Mouse (Mus musculus) spleen, postnatal 4 days (tissue): ENCODE data around the gene Snrpd3.

Experiments
- DNase-seq, 2 experiments: peaks; one replicate each; pipeline ENCODE4 v3.0.0; 2022; ENCODE audit warnings: low spot score in 2 of 2

Gene Snrpd3

DNA sequence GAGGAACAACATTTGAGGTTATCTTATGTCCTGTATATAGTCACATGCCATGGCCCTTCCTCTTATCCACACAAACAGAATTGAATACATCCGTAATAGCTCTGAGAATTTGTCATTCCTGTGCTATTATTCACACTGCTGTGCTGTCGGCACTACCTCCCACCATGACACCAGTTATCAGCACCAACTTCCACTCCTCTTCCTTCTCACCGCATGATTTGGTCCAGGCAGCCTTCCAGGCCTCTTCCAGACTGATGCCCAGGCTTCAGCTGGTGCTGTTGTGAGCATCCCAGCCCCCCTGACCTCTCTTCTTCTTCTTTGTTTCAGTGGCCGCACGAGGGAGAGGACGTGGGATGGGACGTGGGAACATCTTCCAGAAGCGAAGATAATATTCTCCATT is 17.6 kb downstream of the Snrpd3 start:
- DNase-seq = peak in 1 of 2 experiments; percentile 52

GRCm38 (mm10) chr10:75535423-75535822 is 18.1 kb downstream of the Snrpd3 start:
- DNase-seq = peak in 1 of 2 experiments; percentile 22

- DNase-seq = peak in 1 of 2 experiments; percentile 43
Measured at GRCm38 (mm10) chr10:75536123-75536522, 18.8 kb downstream of the Snrpd3 start.

DNA sequence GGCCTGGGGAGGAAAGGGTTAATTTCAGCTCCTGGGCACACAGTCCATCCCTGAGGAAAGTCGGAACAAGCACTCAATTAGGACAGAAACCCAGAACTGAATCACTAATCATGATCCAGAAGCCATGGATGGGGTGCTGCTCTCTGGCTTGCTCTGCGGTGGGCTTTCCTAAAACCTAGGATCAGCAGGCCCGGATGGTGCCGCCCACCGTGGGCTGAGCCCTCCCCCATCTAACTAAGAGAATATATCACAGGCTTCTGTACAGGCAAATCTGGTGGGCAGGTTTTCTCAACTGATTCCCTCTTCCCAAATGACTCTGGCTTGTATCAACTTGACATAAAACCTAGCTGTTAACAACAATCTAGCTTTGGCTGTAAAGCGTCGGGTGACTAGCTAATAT is 30.6 kb downstream of the Snrpd3 start:
- DNase-seq = no peak

DNA sequence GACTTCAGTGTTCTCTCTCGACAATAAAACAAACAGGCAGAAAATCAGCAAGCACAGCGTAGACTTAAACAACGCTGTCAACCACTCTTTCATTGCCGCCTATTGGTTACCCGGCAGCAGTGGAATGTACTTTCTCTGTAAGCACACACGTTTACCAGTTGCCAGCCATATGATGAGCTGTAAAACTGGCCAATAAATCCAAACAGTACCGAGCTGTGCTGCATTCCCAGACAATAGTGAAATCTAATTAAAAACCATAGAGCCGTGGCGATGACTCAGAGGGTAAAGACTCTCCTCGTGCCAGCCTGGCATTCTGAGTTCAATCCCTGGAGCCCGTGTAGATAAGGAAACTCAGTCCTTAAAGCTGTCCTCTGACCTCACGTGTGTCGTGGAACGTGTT is 31.1 kb downstream of the Snrpd3 start:
- no peak for DNase-seq

DNA sequence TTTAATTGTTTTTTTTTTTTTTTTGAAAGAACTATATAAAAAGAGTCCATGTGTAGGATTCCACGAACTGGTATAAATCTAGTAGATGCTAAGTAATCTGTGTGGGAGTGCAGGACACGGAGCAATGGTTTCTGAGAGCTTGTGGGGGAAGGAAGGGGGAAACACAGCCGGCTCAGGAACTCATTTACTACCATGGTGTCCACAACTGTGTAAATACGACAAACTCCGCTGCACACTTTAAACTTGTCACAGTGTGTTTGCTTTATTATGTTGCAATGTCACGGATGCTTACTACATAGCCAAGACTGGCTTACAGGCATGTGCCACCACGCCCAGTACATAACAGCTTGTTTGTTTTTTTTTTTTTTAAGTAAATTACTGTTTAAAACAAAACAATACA is 32.5 kb downstream of the Snrpd3 start:
- DNase-seq = no peak

GRCm38 (mm10) chr10:75551175-75551574 is 33.8 kb downstream of the Snrpd3 start:
- no peak for DNase-seq

DNA sequence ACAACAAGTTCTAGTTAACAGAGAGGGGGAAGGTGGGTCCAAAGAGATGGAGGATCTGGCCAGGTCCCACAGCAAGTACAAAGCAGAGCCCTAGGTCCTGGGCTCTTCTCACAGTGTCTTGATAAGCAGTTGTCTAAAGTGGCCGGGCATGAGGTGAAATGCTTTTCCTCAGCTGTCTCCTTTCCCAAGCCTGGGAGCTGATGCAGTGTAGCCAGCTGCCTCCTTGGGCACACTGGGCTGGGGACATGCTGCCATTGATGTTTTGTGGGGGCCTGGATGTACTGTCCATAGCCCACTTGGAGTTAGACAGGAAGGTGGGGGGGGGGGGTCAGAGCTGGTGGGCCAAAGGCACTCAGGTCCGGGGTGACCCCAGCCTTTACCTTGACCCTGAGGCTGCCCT is 34.8 kb downstream of the Snrpd3 start:
- DNase-seq = no peak

DNA sequence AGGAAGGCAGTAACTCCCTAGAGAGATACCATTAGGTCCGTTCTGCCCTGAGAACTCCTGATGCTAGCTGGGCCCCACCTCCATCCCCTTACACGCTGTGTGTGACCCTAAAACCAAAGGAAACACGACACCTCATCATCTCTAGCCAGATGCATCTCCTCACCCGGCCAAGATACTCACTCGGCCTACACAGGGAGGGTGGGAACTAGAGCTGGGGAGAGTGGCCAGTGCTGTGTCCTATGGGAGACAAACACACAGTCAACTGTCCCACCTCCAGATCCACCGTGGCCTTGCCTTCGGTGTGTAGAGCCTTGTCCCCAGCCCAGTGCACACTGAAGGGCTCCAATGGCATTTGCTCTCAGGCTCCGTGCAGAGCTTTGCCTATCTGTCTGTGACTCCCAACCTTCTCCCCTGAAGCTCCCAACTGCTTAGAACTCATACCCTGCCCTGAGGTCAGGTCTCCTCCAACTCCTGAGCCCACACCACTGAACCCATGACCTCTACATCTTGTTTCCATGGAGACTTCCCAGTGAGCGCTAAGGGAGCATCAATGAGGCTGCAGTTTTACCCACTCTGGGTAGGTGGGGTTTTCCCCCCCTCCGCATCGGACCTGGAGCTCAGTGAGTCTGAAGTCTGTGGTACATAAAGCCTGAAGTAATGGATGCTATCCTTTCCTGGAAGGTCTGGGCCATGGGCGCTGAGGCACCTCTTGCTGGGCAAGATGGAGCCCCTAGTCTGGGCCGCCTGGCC is 35.5 kb downstream of the Snrpd3 start:
- no peak for DNase-seq

- no peak for DNase-seq
Measured at GRCm38 (mm10) chr10:75554090-75554489, 36.7 kb downstream of the Snrpd3 start.

DNA sequence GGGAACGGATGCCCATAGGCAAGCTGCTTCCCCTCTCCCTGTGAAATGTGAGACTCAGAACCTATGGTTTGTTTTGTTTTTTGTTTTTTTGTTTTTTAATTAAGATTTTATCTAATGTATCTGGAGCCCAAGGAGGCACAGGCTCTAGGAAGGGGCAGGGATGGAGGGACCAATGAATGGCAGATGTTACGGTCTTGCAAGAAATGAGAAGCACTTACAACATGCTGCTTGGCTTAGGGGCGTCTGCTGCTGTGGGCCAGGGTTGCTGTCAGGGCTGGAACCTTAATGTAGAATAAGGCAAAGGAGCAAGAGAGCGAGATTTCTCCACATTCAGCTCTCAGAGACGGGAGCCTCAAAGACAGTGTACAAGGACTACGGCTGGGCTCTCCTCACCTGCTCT is 38.2 kb downstream of the Snrpd3 start:
- no peak for DNase-seq

DNA sequence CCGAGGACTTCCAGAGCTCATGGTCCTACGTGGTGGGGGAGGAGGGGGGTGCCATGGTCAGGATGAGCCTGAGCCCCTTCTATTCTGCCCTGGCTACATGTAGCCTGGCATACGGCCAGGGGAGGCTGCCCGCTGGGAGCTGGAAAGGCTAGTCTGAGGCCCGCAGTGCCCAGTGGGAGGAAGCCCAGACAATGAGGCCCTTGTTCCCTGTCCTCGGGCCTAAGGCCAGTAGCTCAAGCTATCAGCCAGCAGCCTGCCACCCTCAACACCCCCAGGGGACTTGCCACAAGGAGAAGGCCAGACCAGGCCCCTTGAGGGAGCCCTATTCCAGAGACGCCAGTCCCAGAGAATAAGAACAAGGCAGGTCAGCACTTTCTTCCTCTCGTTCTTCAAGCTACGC is 38.7 kb downstream of the Snrpd3 start:
- no peak for DNase-seq

GRCm38 (mm10) chr10:75558515-75558914 is 41.2 kb downstream of the Snrpd3 start:
- DNase-seq = no peak

GRCm38 (mm10) chr10:75559041-75559675 is 41.8 kb downstream of the Snrpd3 start:
- DNase-seq = peak in 1 of 2 experiments; percentile 57

- DNase-seq = no peak
Measured at GRCm38 (mm10) chr10:75559676-75560548, 42.6 kb downstream of the Snrpd3 start, which contains the start of gene Lrrc75b. Gene Lrrc75b (minus strand): TSS chr10:75560330.

DNA sequence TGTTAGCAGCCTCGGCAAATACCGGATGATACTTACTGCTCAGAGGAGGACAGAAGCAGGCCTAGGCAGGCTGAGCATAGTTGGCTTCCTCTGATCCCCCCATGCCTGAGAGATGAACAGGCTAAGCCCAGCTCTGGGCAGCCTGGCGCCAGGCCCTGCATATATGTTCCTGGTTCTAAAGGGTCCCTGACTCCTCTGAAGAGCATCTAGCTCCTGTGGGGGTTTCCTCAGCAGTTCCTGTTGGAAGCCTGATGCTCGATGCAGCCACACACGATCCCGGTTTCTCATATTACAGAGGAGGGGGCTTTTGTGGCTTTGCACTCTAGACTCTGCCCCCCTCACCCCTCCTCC is 43.2 kb downstream of the Snrpd3 start:
- DNase-seq = peak in 1 of 2 experiments; percentile 58

DNA sequence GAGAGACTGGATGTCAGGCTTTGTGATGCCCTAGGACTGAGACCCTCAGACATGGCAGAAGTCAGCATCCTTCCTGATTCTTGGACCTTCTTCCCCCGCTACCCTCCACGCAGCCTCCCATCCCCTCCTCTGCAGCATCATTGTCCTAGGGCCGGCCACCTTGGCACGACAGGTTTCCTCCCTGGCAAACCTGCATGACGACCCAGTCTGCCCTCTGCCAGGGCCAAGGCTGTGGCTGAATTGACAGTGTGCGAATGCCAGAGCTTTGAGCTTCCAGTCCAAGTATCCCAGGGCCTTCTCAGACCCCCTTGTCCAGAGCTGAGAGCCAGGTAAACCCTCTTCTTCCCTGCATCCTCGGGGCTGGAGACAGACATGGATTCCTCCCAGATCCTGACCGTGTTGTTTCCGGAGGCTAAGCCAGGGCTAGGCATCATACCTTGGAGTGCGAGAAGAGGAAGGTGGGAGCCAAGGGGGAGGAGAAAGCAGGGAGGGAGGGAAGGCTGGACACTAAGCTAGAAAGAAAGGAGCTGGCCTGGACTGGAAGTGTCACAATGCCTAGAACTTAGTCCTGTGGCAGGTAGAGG is 43.8 kb downstream of the Snrpd3 start, which contains the start of gene Ggt1:
Gene Ggt1 (plus strand): TSS at position 534 of the 584 bp plus-strand sequence.
- peak in 1 of 2 experiments; percentile 58 for DNase-seq

DNA sequence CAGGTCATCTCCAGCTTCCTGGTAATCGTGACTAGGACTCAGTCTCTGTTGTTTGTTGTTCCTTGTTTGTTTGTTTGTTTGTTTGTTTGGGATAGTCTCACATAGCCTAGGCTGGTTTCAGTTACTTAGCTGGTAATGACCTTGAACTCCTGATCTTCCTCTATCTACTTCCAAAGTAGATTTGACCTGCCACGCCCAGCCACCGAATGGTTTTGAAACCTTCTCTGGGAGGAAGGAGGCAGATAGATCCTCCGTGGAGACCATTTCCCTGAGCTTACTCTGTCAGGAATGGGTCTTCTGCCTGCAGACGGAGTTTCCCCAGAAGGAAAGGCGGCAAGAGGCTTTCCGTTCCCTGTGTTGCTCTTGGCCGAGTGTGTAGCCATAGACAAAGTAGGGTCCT is 45.2 kb downstream of the Snrpd3 start:
- DNase-seq = no peak

DNA sequence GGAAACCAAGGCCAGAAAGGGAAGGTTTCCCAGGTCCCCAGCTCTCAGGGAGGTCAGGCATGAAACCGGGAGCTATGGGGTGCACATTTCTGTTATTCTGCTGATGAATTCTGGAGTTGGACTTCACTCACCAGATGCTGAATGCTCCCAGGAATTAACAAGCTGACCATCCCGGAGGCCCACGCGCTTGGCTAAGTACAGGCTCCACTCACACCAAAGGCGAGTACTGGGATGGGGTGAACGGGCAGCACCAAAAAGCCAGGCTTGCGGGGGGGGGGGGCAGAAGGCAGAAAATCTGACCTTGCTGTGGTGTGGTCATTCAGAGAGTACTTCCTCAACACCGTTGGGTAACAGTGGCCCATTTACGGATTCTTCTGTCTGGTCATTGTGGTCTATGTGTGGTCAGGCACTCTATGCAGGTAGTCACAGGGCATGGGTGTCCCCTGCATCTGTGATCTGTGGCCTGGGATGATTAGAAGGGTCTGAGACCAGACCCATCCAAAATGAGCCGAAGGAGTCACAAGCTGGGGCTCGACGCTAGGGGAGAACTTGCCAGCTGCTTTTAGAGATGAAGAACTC is 47.4 kb downstream of the Snrpd3 start:
- peak in 1 of 2 experiments; percentile 60 for DNase-seq

- peak in 1 of 2 experiments; percentile 49 for DNase-seq
Measured at GRCm38 (mm10) chr10:75565436-75565835, 48.1 kb downstream of the Snrpd3 start.

- no peak for DNase-seq
Measured at GRCm38 (mm10) chr10:75565906-75566305, 48.6 kb downstream of the Snrpd3 start.

- no peak for DNase-seq
Measured at GRCm38 (mm10) chr10:75566321-75566720, 49.0 kb downstream of the Snrpd3 start.
